Mouse (Mus musculus) effector memory CD4-positive, alpha-beta T cell, adult 7 months (primary cell): ENCODE results near the gene Olfr620. TPM values are rescaled to one million over a fixed set of nuclear protein-coding genes. Genes with fewer than 3 reads are reported as not detected.

Experiments
- polyA plus RNA-seq: library from polyadenylated mRNA; unstranded; fragments of 100-300 nt; shearing (Covaris generic); gene quantifications from one replicate; pipeline ENCODE4 v1.2.1, GENCODE M21; 2017

Olfr620 gene
- 0.45 TPM for polyA plus RNA-seq

GRCm38 (mm10) chr7:103612434-103612833, at the start of gene Olfr620:
TSS of gene Olfr620 (minus strand) at chr7:103612534.

GRCm38 (mm10) chr7:103642602-103643001, 30.3 kb upstream of the Olfr620 start, which contains the start of gene Olfr622:
TSS of gene Olfr622 (minus strand) at chr7:103642702.

DNA sequence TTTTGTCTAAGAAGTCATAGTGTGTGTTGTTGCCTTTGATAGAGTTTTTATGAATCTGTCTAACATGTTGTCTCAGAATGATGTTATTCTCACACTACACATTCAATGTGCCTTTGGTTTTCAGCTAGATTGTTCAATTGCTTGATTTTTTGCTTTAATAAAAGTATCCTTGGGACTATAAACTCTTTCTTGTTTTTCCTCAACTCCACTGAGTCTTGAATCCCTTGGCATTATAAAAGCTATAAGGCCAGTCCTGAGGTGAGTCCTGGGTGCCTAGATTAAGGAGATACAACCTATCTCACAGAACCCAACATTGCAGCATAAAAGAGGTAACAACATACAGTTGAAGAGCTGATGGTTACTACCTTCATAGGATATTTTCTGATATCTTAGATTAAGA, 12.1 kb downstream of the Olfr620 start, which contains the start of gene Olfr619:
TSS of gene Olfr619 (plus strand) at position 301 of the 400 bp plus-strand sequence.

DNA sequence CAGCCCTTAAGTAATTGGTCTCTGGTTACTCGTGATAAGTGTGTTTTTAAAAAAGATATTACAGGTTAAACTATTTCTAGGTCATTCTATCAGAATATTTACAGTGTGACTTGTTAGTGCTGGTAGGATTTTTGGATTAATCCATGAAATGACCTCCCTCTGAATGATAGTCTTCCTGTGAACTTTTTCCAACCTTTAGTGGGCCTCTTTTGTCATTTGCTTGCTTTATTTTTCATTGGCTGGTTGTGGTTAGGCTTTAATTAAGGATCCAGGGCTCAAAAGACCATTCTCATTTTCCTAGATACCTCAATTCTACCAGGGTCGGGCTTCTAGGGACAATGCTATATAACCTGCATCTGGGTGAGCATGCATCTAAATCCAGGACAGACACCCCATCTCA, 22.5 kb downstream of the Olfr620 start, which contains the start of gene Olfr618:
TSS of gene Olfr618 (plus strand) at position 301 of the 400 bp plus-strand sequence.

DNA sequence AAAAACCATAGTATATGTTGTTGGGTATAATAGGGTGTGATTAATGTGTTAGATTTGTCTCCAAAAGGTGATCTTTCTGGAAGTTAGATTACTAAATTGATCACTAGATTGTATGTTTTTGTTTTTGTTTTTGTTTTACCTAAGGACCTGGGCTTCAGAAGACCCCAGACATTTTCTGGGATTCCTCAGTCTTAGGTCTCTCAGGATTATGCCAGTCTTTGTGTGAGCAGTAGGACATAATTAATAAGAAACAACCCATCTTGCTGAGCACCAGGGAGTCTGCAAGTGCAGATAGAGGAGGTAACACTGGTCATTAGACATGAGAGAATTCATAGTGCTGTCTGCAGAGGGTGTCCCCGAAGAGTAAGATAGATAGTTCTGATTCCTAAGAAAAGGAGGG, 39.6 kb downstream of the Olfr620 start, which contains the start of gene Olfr617:
TSS of gene Olfr617 (plus strand) at position 301 of the 400 bp plus-strand sequence.

GRCm38 (mm10) chr7:103569043-103569442, 43.3 kb downstream of the Olfr620 start, which contains the start of gene Olfr616:
TSS of gene Olfr616 (minus strand) at chr7:103569143.

DNA sequence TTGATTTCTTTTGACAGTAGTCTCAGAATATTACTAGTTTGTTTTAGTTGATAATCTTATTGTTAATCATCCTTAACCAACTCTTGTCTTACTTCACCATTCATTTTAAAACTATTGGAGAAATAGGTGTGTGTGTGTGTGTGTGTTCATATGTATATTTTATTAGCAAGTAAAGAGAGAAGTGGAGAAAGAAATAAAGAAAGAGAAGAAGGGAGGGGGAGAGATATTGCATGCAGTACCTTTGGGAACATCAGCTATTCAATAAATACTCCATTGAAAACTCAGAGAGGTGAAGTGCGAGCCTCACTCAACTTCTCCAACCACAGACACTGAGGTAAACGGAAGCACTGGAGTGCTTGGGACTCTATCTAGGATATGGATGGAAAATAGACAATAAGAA, 56.6 kb downstream of the Olfr620 start, which contains the start of gene Olfr615:
TSS of gene Olfr615 (plus strand) at position 301 of the 400 bp plus-strand sequence.

Other genes with a start within 250 kb of the Olfr620 start
- gene Olfr601, start 249.9 kb downstream of the Olfr620 start, polyA plus RNA-seq = not detected
- gene Olfr603, start 226.4 kb downstream of the Olfr620 start, polyA plus RNA-seq = not detected
- gene Usp17lc, start 197.5 kb downstream of the Olfr620 start, polyA plus RNA-seq = not detected
- gene Olfr605, start 167.1 kb downstream of the Olfr620 start, polyA plus RNA-seq = not detected
- gene Olfr606, start 163.5 kb downstream of the Olfr620 start, polyA plus RNA-seq = not detected
- not detected for gene Olfr607, start 148.4 kb downstream of the Olfr620 start, polyA plus RNA-seq
- gene Olfr608, start 142.7 kb downstream of the Olfr620 start, polyA plus RNA-seq = not detected
- gene Olfr609, start 114.5 kb downstream of the Olfr620 start, polyA plus RNA-seq = not detected
- gene Olfr610, start 100.4 kb downstream of the Olfr620 start, polyA plus RNA-seq = not detected
- not detected for gene Olfr611, start 91.7 kb downstream of the Olfr620 start, polyA plus RNA-seq
- gene Olfr612, start 69.8 kb downstream of the Olfr620 start, polyA plus RNA-seq = not detected
- gene Olfr613, start 64.5 kb downstream of the Olfr620 start, polyA plus RNA-seq = not detected
- gene Olfr615, start 56.5 kb downstream of the Olfr620 start, polyA plus RNA-seq = 0.23 TPM
- gene Olfr616, start 43.4 kb downstream of the Olfr620 start, polyA plus RNA-seq = not detected
- not detected for gene Olfr617, start 39.5 kb downstream of the Olfr620 start, polyA plus RNA-seq
- gene Olfr618, start 22.4 kb downstream of the Olfr620 start, polyA plus RNA-seq = not detected
- not detected for gene Olfr619, start 12.0 kb downstream of the Olfr620 start, polyA plus RNA-seq
- gene Olfr622, start 30.2 kb upstream of the Olfr620 start, polyA plus RNA-seq = not detected
- gene Olfr623, start 51.2 kb upstream of the Olfr620 start, polyA plus RNA-seq = not detected
- gene Olfr624, start 58.7 kb upstream of the Olfr620 start, polyA plus RNA-seq = not detected
- gene Olfr625-ps1, start 70.2 kb upstream of the Olfr620 start, polyA plus RNA-seq = not detected
- gene Olfr243, start 102.1 kb upstream of the Olfr620 start, polyA plus RNA-seq = 0.07 TPM
- gene Olfr628, start 117.8 kb upstream of the Olfr620 start, polyA plus RNA-seq = not detected
- not detected for gene Olfr629, start 132.4 kb upstream of the Olfr620 start, polyA plus RNA-seq
- gene Olfr630, start 144.8 kb upstream of the Olfr620 start, polyA plus RNA-seq = not detected
- not detected for gene Olfr69, start 159.1 kb upstream of the Olfr620 start, polyA plus RNA-seq
- gene Olfr68, start 167.2 kb upstream of the Olfr620 start, polyA plus RNA-seq = not detected
- not detected for gene Olfr67, start 179.3 kb upstream of the Olfr620 start, polyA plus RNA-seq
- gene Hbb-bt, start 201.5 kb upstream of the Olfr620 start, polyA plus RNA-seq = not detected
- 4.4 TPM for gene Hbb-bs, start 215.6 kb upstream of the Olfr620 start, polyA plus RNA-seq
- gene Hbb-bh2, start 228.0 kb upstream of the Olfr620 start, polyA plus RNA-seq = not detected
- gene Hbb-bh1, start 230.6 kb upstream of the Olfr620 start, polyA plus RNA-seq = 0.65 TPM
- not detected for gene Hbb-y, start 240.7 kb upstream of the Olfr620 start, polyA plus RNA-seq